Mouse (Mus musculus) embryonic fibroblast, embryonic 13.5 days (primary cell): ENCODE results near the gene Hip1r. TPM values are rescaled to one million over a fixed set of nuclear protein-coding genes. Genes with fewer than 3 reads are reported as not detected.
A peak's percentile ranks its signal among the peaks of the same experiment; 100 is the strongest.
"Not testable (repeated sequence)": the region's sequence is repeated elsewhere in the genome, so short reads cannot be mapped to it uniquely, and the experiment has no call there.

ENCODE experiments used
- H3K27ac ChIP-seq: 2 replicates; pipeline ENCODE4 v1.5.1; 2012; ENCODE audit warnings: low read length, control low read depth, inconsistent platforms; ENCODE audit not compliant: insufficient read depth
- H3K4me1 ChIP-seq: 2 replicates; pipeline ENCODE4 v1.6.1; 2011; ENCODE audit warnings: low read length; ENCODE audit not compliant: control insufficient read depth, insufficient read depth
- H3K4me3 ChIP-seq: 2 replicates; pipeline ENCODE4 v1.5.1; 2011; ENCODE audit warnings: mild to moderate bottlenecking, control low read depth, low read length; ENCODE audit not compliant: insufficient read depth
- CTCF ChIP-seq: IDR thresholded peaks from 2 replicates; pipeline ENCODE4 v1.5.1; 2011; ENCODE audit warnings: mild to moderate bottlenecking, control low read depth, low read length, moderate library complexity, borderline replicate concordance; ENCODE audit not compliant: insufficient read depth
- POLR2A ChIP-seq: IDR thresholded peaks from 2 replicates; pipeline ENCODE4 v1.6.1; 2011; ENCODE audit warnings: low read depth, mild to moderate bottlenecking, control low read depth, low read length, moderate library complexity
- polyA plus RNA-seq: library from polyadenylated mRNA; stranded (reverse); fragments of >200 nt; gene quantifications from 2 replicates; pipeline ENCODE4 v1.2.4, GENCODE M21; 2011; ENCODE audit warnings: low read depth; ENCODE audit not compliant: missing spikeins, insufficient read length

Hip1r gene
- polyA plus RNA-seq, 1 experiment = 5.9 TPM

GRCm38 (mm10) chr5:124043212-124043978 is 70.0 kb downstream of the Hip1r start:
- no peak overlapping the region for H3K4me3 ChIP-seq
- H3K4me1 ChIP-seq = peaks cover 6% of the 10 kb centered on the region
- TF ChIP-seq POLR2A = no peak
- no peak for TF ChIP-seq CTCF
- no peak overlapping the region for H3K27ac ChIP-seq

GRCm38 (mm10) chr5:124043999-124044398 is 70.6 kb downstream of the Hip1r start:
- TF ChIP-seq CTCF (no peak), POLR2A (no peak)
- H3K4me1 ChIP-seq = peaks cover 6% of the 10 kb centered on the region
- no peak overlapping the region for H3K4me3 ChIP-seq
- H3K27ac ChIP-seq = no peak overlapping the region

GRCm38 (mm10) chr5:124045453-124046010 is 72.1 kb downstream of the Hip1r start:
- Histone ChIP-seq H3K27ac (no peak overlapping the region), H3K4me1 (peaks cover 6% of the 10 kb centered on the region), H3K4me3 (no peak overlapping the region)
- no peak for TF ChIP-seq CTCF
- no peak for TF ChIP-seq POLR2A

GRCm38 (mm10) chr5:124046741-124047401 is 73.4 kb downstream of the Hip1r start:
- H3K4me1 ChIP-seq = peaks cover 6% of the 10 kb centered on the region
- no peak for TF ChIP-seq CTCF
- no peak for TF ChIP-seq POLR2A
- peak overlapping the region; percentile 5; the same call in 1 of the 2 replicates for H3K27ac ChIP-seq
- H3K4me3 ChIP-seq = no peak overlapping the region

- TF ChIP-seq POLR2A = no peak
- no peak for TF ChIP-seq CTCF
These were observed 76.0 kb downstream of the Hip1r start for GRCm38 (mm10) chr5:124049249-124050045.

GRCm38 (mm10) chr5:124050095-124051050 is 76.9 kb downstream of the Hip1r start:
- no peak overlapping the region for H3K27ac ChIP-seq
- no peak for TF ChIP-seq CTCF
- no peak for TF ChIP-seq POLR2A
- no peak overlapping the region for H3K4me3 ChIP-seq
- H3K4me1 ChIP-seq = peaks cover 6% of the 10 kb centered on the region

More at GRCm38 (mm10) chr5:124049249-124050045, 76.0 kb downstream of the Hip1r start:
- H3K4me3 ChIP-seq = no peak overlapping the region
- peaks cover 6% of the 10 kb centered on the region for H3K4me1 ChIP-seq
- H3K27ac ChIP-seq = no peak overlapping the region

- Histone ChIP-seq H3K4me1 (peaks cover 2% of the 10 kb centered on the region), H3K27ac (no peak overlapping the region), H3K4me3 (no peak overlapping the region)
- TF ChIP-seq POLR2A = no peak
- no peak for TF ChIP-seq CTCF
These were observed 78.6 kb downstream of the Hip1r start for GRCm38 (mm10) chr5:124051899-124052491.

GRCm38 (mm10) chr5:124052641-124053040 is 79.2 kb downstream of the Hip1r start:
- H3K4me1 ChIP-seq, H3K27ac ChIP-seq, H3K4me3 ChIP-seq: not testable (repeated sequence)

Other genes with a start within 250 kb of the Hip1r start
- gene Rsrc2, start 224.2 kb upstream of the Hip1r start, polyA plus RNA-seq = 105 and 122 TPM in 2 replicates
- gene Kntc1, start 223.9 kb upstream of the Hip1r start, polyA plus RNA-seq = 24.7 and 42.0 TPM in 2 replicates
- not detected in 2 replicates for gene Hcar2, start 108.1 kb upstream of the Hip1r start, polyA plus RNA-seq
- gene Hcar1, start 93.6 kb upstream of the Hip1r start, polyA plus RNA-seq = 0.16 TPM in 1 of 2 replicates, not detected in the other
- gene Denr, start 66.5 kb upstream of the Hip1r start, polyA plus RNA-seq = 110 and 137 TPM in 2 replicates
- 1.4 and 2.0 TPM in 2 replicates for gene Gm43518, start 46.2 kb upstream of the Hip1r start, polyA plus RNA-seq
- gene Ccdc62, start 42.9 kb upstream of the Hip1r start, polyA plus RNA-seq = 3.1 and 8.0 TPM in 2 replicates
- 12.6 and 13.1 TPM in 2 replicates for gene Vps37b, start 58.6 kb downstream of the Hip1r start, polyA plus RNA-seq
- gene Abcb9, start 122.2 kb downstream of the Hip1r start, polyA plus RNA-seq = 2.6 and 3.8 TPM in 2 replicates
- 9.6 and 12.8 TPM in 2 replicates for gene Ogfod2, start 138.7 kb downstream of the Hip1r start, polyA plus RNA-seq
- gene Arl6ip4, start 142.5 kb downstream of the Hip1r start, polyA plus RNA-seq = 46.4 and 57.0 TPM in 2 replicates